Mouse (Mus musculus) telencephalon, adult 2 months (tissue): ENCODE measurements at regions not wholly inside any gene's neighbourhood (a gene's known extent, or its start where the extent isn't known, plus 50 kb on each side); places are given as distances from the start of the nearest gene placed in this dataset.
A peak's percentile ranks its signal among the peaks of the same experiment; 100 is the strongest.

ENCODE experiments used
- DNase-seq: peaks from one replicate; pipeline ENCODE4 v3.0.0-alpha.2; 2011; ENCODE audit warnings: low read depth, low spot score

DNA sequence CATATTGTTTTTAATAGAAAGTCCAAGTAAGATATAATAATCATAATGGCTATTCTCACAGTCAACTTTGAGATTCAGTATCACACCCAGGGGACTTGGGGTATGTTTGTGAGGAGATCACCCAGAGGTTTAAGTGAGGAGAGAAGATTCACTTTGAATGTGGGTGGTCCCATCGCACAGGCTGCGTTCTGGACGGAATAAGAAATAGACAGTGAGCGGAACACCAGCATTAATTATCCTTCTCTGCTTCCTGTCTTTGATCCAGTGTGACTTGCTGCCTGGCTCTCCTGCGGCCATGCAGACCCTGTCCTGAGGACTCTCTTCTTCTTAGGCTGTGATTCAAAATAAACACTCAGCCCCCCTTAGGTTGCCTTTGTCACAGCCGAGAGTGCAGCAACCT is 60.6 kb upstream of the Kras start:
- no peak for DNase-seq

DNA sequence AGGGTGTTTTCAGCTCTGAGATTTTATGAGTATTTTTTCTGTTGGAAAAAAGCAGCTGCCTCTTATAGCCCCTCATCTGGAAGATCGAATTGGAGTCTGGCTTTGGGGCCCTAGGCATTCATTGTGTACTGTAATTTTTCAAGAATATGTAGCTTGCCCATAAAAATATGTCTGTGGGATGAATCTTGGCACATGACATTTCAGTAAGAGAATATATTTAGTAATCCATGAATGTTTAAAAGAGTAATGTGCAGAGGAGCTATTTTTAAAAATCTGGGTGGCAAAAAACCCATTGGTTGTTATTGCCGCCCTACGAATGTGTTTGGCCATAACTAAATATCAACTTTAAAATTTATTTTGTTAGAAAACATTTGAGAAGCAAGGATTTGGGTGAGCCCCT is 59.0 kb upstream of the Kras start:
- peak; percentile 60 for DNase-seq

DNA sequence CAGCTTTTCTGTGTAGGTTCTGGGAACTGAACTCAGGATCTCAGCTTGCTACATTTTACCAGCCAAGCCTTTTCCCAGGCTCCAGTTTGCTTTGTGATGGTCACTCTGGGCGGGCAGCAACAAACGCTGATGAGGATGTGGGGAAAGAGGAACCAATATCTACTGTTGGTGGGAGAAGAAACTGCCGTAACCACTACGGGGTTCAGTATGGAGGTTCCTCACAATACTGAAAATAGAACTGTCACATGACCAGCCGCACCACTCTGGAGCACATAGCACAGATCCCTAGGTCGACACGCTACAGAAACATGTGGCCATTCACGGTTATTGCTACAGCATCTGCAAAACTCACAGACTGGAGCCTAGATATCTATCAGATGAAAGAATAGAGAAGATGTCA is 57.2 kb upstream of the Kras start:
- no peak for DNase-seq

DNA sequence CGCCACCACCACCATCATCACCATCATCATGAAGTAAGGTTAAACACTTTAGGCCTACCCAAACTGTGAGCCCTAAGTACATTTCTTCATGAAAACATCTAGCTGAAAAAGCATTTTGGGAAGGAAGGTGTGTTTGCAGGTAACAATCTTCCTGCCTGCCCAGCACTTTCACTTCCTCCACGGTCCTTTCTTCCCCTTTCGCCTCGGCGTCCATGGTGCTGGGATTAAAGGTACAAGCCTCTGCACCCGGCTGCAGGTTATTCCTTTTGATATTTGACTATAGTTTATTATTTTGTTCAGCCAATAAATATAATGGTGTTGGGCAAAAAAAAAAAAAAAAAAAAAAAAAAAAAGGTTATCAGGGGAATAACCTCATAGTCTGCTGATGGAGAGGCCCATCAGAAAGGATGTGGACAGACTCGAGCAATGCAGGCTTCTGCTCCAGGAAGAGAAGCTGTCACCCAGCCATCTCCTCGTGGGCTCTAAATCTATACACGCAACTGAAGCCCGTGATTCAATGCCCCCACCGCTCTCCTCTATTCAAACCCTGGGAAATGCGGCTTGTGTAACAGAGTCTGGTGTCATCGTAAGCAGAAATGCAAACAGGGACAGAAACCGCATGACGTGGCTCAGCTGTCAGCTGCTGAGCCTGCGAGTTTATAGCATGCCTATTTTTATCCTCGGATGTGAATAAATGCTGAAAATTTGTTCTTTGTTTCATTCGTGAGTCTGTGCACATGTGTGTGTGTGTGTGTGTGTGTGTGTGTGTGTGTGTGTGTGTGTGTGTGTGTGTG is 56.5 kb upstream of the Kras start:
- DNase-seq = peak; percentile 83

GRCm38 (mm10) chr6:145305669-145306068 is 55.6 kb upstream of the Kras start:
- DNase-seq = no peak

- no peak for DNase-seq
These were observed 53.6 kb upstream of the Kras start for GRCm38 (mm10) chr6:145303641-145304070.

DNA sequence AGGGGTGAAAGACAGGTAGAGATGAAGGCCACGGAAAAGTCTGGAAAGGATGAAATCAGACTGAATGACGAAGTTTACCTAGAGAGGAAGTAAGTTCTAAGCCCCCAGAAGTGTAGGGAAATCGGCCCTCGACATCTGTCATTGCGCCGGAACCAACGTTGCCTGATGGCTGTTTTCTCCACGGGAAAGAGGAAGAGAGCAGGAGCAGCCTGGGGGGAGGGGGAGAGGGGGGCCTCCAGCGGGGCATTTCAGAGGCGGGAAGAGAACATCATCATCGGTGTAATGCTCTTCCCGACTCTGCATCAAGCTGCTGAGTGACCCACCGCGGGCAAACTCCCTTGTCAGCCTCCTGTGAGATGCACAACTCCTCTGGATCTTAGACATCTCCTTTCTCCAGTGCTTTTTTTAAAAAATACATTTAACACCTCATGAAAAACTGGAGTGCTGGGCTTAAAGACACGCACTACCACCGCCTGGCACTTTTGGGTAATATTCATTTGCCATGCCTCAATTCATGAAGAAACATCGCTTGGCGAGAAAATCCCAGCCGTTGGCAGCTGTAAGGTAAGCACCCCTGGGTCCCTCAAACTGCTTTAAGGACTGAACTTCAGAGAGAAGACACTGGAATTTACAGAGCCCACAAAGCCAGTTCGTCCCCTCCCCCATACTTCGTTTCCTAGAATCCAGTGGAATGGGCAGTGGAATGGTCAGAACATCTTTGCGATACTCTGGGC is 53.0 kb upstream of the Kras start:
- no peak for DNase-seq

- DNase-seq = no peak
These were observed 52.1 kb upstream of the Kras start for GRCm38 (mm10) chr6:145302105-145302504.

DNA sequence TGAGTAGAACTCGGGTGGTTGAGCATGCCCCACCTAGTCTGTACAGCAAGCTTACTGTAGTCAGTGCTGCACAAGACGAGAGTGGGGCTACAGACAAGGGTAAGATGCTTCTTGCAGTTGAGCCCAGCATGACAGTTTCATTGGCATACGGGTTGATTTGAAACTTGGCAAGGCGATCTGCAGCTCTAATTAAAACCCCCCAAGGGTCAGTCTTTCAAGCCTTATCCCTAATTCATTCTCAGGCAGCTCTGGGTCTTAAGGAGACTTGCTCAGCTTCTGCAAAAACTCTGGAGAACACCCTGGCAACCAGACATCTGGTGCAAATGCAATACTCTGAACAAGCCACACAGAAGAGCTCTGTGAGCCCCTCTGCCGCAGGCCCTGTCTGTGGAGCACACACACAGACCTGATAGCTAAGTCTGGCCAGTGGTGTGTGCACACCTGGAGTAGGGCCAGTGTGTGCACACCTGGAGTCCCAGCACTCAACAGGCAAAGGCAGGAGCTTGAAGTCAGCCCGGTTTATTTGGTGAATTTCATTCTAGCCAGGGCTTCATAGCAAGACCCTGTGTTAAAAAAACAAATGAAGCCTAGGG is 50.3 kb upstream of the Kras start:
- no peak for DNase-seq
